In genomic region chr2:155387052-155387451, GRCm38 (mm10) we compare ENCODE assay signal across 13 mouse cellular contexts. TPM values are rescaled to one million over a fixed set of nuclear protein-coding genes. Genes with fewer than 3 reads are reported as not detected.
A peak's percentile ranks its signal among the peaks of the same experiment; 100 is the strongest.
DNase-seq lines count a peak whose midpoint lies in the region; ATAC-seq and TF ChIP-seq lines count a peak whose summit lies in the region.
"Had no signal": no experiment of that assay in that cellular context is flagged by ENCODE, and none has a peak within 500 bp of the region (broad histone marks: within the 10 kb centered on the region; RNA-seq: fewer than 3 reads in every experiment).

No protein-coding gene starts in this region.

- H3K4me3 ChIP-seq in forebrain, embryonic 13.5 days: no peak overlapping the region
- H3K4me3 ChIP-seq in forebrain, postnatal 0 days (ENCODE audit: low read depth, low read length): no peak overlapping the region
- no peak overlapping the region for H3K4me3 ChIP-seq in layer of hippocampus, adult 2 months
- H3K4me3 ChIP-seq in ES-Bruce4 (ENCODE audit: low read depth, low read length): peak overlapping the region; percentile 27
- H3K4me3 ChIP-seq: heart, embryonic 12.5 days; myocyte had no signal

- no peak for ATAC-seq in forebrain, embryonic 13.5 days
- ATAC-seq in forebrain, postnatal 0 days: no peak
- ATAC-seq: Patski had no signal

- H3K36me3 ChIP-seq in forebrain, embryonic 13.5 days (ENCODE audit: poor library complexity, severe bottlenecking): peaks cover 56% of the 10 kb centered on the region
- H3K36me3 ChIP-seq in forebrain, postnatal 0 days (ENCODE audit: insufficient read depth): peaks cover 51% of the 10 kb centered on the region
- no peaks in the 10 kb centered on the region for H3K36me3 ChIP-seq in ES-Bruce4 (ENCODE audit: control insufficient read depth, insufficient read depth, low read length, poor library complexity, severe bottlenecking)

- H3K9me3 ChIP-seq in forebrain, embryonic 13.5 days (replicated peaks): no peaks in the 10 kb centered on the region
- H3K9me3 ChIP-seq in forebrain, postnatal 0 days (ENCODE audit: low read length): no peaks in the 10 kb centered on the region
- H3K9me3 ChIP-seq in ES-Bruce4 (replicated peaks; ENCODE audit: control insufficient read depth, insufficient read depth, low read length, poor library complexity, severe bottlenecking): no peaks in the 10 kb centered on the region
- H3K9me3 ChIP-seq: heart, embryonic 12.5 days had no signal

- 0 out of 2 replicates have a peak overlapping the region, but pooled peaks have one; percentile 60 for H3K9ac ChIP-seq in forebrain, embryonic 13.5 days
- H3K9ac ChIP-seq in forebrain, postnatal 0 days: no peak overlapping the region
- H3K9ac ChIP-seq in ES-Bruce4 (ENCODE audit: low read depth, poor library complexity, severe bottlenecking): no peak overlapping the region
- H3K9ac ChIP-seq: heart, embryonic 12.5 days had no signal

- TF ChIP-seq POLR2A in ES-Bruce4 (IDR thresholded peaks at IDR 0.05; ENCODE audit: insufficient read depth, low read length): no peak

- no peaks in the 10 kb centered on the region for H3K27me3 ChIP-seq in forebrain, embryonic 13.5 days
- H3K27me3 ChIP-seq in forebrain, postnatal 0 days (ENCODE audit: insufficient read depth, low read length): no peaks in the 10 kb centered on the region
- no peaks in the 10 kb centered on the region for H3K27me3 ChIP-seq in ES-Bruce4 (ENCODE audit: control insufficient read depth, insufficient read depth, low read length, poor library complexity, severe bottlenecking)
- H3K27me3 ChIP-seq: heart, embryonic 12.5 days; Patski had no signal

- no peak overlapping the region for H3K27ac ChIP-seq in forebrain, embryonic 13.5 days
- no peak overlapping the region for H3K27ac ChIP-seq in forebrain, postnatal 0 days (ENCODE audit: low read depth, low read length)
- H3K27ac ChIP-seq in layer of hippocampus, adult 2 months: peak overlapping the region; percentile 55; the same call in 1 of the 2 replicates
- no peak overlapping the region for H3K27ac ChIP-seq in ES-Bruce4 (ENCODE audit: insufficient read depth, low read length)

- WGBS in forebrain, embryonic 13.5 days: 40% methylated on average over 4 of the region's 4 CpGs
- 60% methylated on average over 4 of the region's 4 CpGs for WGBS in forebrain, postnatal 0 days

- no peak for DNase-seq in forebrain, postnatal 0 days
- no peak for DNase-seq in layer of hippocampus, adult 2 months (ENCODE audit: low spot score in 2 of 2)
- DNase-seq in layer of hippocampus, adult 18-20 months (ENCODE audit: low spot score in 2 of 2): no peak
- DNase-seq in R1 (ENCODE audit: low read depth, low spot score) (peak; percentile 51), adipocyte (ENCODE audit: low spot score) (no peak)
- DNase-seq: adrenal gland, adult 8-10 months; kidney, adult 9 months; liver had no signal

- H3K4me2 ChIP-seq in forebrain, embryonic 13.5 days: no peak overlapping the region; the same call in 1 of the 2 replicates
- no peak overlapping the region for H3K4me2 ChIP-seq in forebrain, postnatal 0 days (ENCODE audit: low read depth)
- H3K4me2 ChIP-seq: heart, embryonic 12.5 days had no signal

- TF ChIP-seq CTCF in forebrain, postnatal 0 days (IDR thresholded peaks at IDR 0.05; ENCODE audit: low read depth): no peak
- no peak; the same call in 1 of the 2 replicates for TF ChIP-seq CTCF in layer of hippocampus, adult 2 months (conservative IDR thresholded peaks at IDR 0.05)
- TF ChIP-seq CTCF in ES-Bruce4 (IDR thresholded peaks at IDR 0.05; ENCODE audit: low read depth, low read length): no peak

- TF ChIP-seq EP300 in ES-Bruce4 (IDR thresholded peaks at IDR 0.05; ENCODE audit: insufficient read depth, low read depth, low read length): no peak

- H3K4me1 ChIP-seq in forebrain, embryonic 13.5 days: peaks cover 48% of the 10 kb centered on the region
- H3K4me1 ChIP-seq in forebrain, postnatal 0 days (ENCODE audit: insufficient read depth): peaks cover 21% of the 10 kb centered on the region
- no peaks in the 10 kb centered on the region for H3K4me1 ChIP-seq in ES-Bruce4 (ENCODE audit: control insufficient read depth, insufficient read depth, low read length)

RNA-seq across cellular contexts. Expression of gene Trp53inp2, which starts 6.2 kb away (rescaled TPM):
- polyA plus RNA-seq in forebrain, embryonic 13.5 days (2015; fragmentation: Nextera tagmentation; extraction: Ambion mirVana): 72.3 and 72.8 TPM in 2 replicates
- 76.0 and 100.0 TPM in 2 replicates for total RNA-seq in forebrain, postnatal 0 days (2014; rRNA removed)
- 58.6 and 60.2 TPM in 2 replicates for polyA plus RNA-seq in forebrain, postnatal 0 days (2015; fragmentation: Nextera tagmentation; extraction: Ambion mirVana)
- 100 to 1,000 TPM; 109 to 111 TPM for total RNA-seq in layer of hippocampus, adult 2 months (2021)
- 100 to 1,000 TPM; 109 TPM for total RNA-seq in layer of hippocampus, adult 18-20 months (2021)
- 24.9 and 25.7 TPM in 2 replicates for polyA plus RNA-seq in ES-Bruce4 (2011; ENCODE audit: insufficient read depth, insufficient read length, low read depth, missing spikeins)

RNA-seq across cellular contexts. Expression of gene Pigu, which starts 29.8 kb away (rescaled TPM):
- 44.6 and 49.1 TPM in 2 replicates for polyA plus RNA-seq in forebrain, embryonic 13.5 days (2015; fragmentation: Nextera tagmentation; extraction: Ambion mirVana)
- 26.5 and 31.2 TPM in 2 replicates for total RNA-seq in forebrain, postnatal 0 days (2014; rRNA removed)
- polyA plus RNA-seq in forebrain, postnatal 0 days (2015; fragmentation: Nextera tagmentation; extraction: Ambion mirVana): 50.2 and 50.7 TPM in 2 replicates
- 10 to 100 TPM; 26.3 to 26.6 TPM for total RNA-seq in layer of hippocampus, adult 2 months (2021)
- 10 to 100 TPM; 27.9 to 29.8 TPM for total RNA-seq in layer of hippocampus, adult 18-20 months (2021)
- 36.9 and 44.1 TPM in 2 replicates for polyA plus RNA-seq in ES-Bruce4 (2011; ENCODE audit: insufficient read depth, insufficient read length, low read depth, missing spikeins)
